Mouse (Mus musculus) heart, adult 18-20 months (tissue): ENCODE data around the gene Atg9a. TPM values are rescaled to one million over a fixed set of nuclear protein-coding genes. Genes with fewer than 3 reads are reported as not detected.

Experiments used
- microRNA-seq, 2 experiments: library from miRNA; unstranded; fragments of <30 nt; microRNA quantifications; one replicate each; pipeline ENCODE4 v1.2.0; 2022
- total RNA-seq, 2 experiments: library from RNA; stranded (reverse); gene quantifications; 2 replicates each; pipeline ENCODE4 v1.2.3; 2021

Gene Atg9a
- total RNA-seq, 2 experiments from 2014 or later, result 58.8 to 68.8 TPM

Small RNA genes lying within 50 kb of the gene (microRNA-seq; reads per million reads assigned to microRNA genes)
- gene Gm27943, result 0 reads per million in 2 experiments

Other genes starting within 250 kb of the Atg9a start
- under 1 TPM; 0.20 to 0.41 TPM for gene Ihh, start 240.5 kb downstream of the Atg9a start, total RNA-seq
- 1 to 10 TPM; 3.8 to 4.6 TPM for gene Nhej1, start 67.0 kb downstream of the Atg9a start, total RNA-seq
- gene Slc23a3, start 58.3 kb downstream of the Atg9a start, total RNA-seq, result under 1 TPM; 0.32 to 0.49 TPM
- 10 to 100 TPM; 22.5 to 27.4 TPM for gene Cnppd1, start 49.5 kb downstream of the Atg9a start, total RNA-seq
- 10 to 100 TPM; 20.3 to 23.0 TPM for gene Retreg2, start 49.4 kb downstream of the Atg9a start, total RNA-seq
- 10 to 100 TPM; 12.1 to 14.1 TPM for gene Zfand2b, start 23.6 kb downstream of the Atg9a start, total RNA-seq
- 10 to 100 TPM; 28.5 to 29.4 TPM for gene Abcb6, start 11.8 kb downstream of the Atg9a start, total RNA-seq
- gene Ankzf1, start within 50 bp of the Atg9a start, total RNA-seq, result 10 to 100 TPM in 1 of 2 experiments, 1 to 10 TPM in 1; 7.8 to 10.8 TPM
- 1 to 10 TPM; 2.0 to 2.5 TPM for gene Glb1l, start 18.6 kb upstream of the Atg9a start, total RNA-seq
- 10 to 100 TPM; 35.8 to 36.5 TPM for gene Stk16, start 18.6 kb upstream of the Atg9a start, total RNA-seq
- gene Tuba4a, start 27.7 kb upstream of the Atg9a start, total RNA-seq, result 1,000 to 10,000 TPM in 1 of 2 experiments, 100 to 1,000 TPM in 1; 973 to 1,125 TPM
- gene A630095N17Rik, start 39.9 kb upstream of the Atg9a start, total RNA-seq, result not detected
- gene Dnajb2, start 44.2 kb upstream of the Atg9a start, total RNA-seq, result 100 to 1,000 TPM; 123 to 127 TPM
- 1 to 10 TPM; 1.2 to 2.0 TPM for gene Ptprn, start 72.3 kb upstream of the Atg9a start, total RNA-seq
- gene Resp18, start 86.2 kb upstream of the Atg9a start, total RNA-seq, result not detected
- gene Dnpep, start 125.8 kb upstream of the Atg9a start, total RNA-seq, result 10 to 100 TPM; 80.9 to 88.3 TPM
- 1,000 to 10,000 TPM; 1,347 to 1,386 TPM for gene Des, start 168.1 kb upstream of the Atg9a start, total RNA-seq
- 100 to 1,000 TPM; 115 TPM for gene Speg, start 183.1 kb upstream of the Atg9a start, total RNA-seq
- gene Gmppa, start 243.7 kb upstream of the Atg9a start, total RNA-seq, result 10 to 100 TPM; 34.5 to 38.2 TPM